Mouse (Mus musculus) urinary bladder, postnatal 36 days (tissue): Measurements from ENCODE around the gene Hoxd8.

Source experiments
- DNase-seq, 2 experiments: peaks; one replicate each; pipeline ENCODE4 v3.0.0; 2022; ENCODE audit warnings: low spot score in 2 of 2, mixed read lengths in 1 of 2

Gene Hoxd8

DNA sequence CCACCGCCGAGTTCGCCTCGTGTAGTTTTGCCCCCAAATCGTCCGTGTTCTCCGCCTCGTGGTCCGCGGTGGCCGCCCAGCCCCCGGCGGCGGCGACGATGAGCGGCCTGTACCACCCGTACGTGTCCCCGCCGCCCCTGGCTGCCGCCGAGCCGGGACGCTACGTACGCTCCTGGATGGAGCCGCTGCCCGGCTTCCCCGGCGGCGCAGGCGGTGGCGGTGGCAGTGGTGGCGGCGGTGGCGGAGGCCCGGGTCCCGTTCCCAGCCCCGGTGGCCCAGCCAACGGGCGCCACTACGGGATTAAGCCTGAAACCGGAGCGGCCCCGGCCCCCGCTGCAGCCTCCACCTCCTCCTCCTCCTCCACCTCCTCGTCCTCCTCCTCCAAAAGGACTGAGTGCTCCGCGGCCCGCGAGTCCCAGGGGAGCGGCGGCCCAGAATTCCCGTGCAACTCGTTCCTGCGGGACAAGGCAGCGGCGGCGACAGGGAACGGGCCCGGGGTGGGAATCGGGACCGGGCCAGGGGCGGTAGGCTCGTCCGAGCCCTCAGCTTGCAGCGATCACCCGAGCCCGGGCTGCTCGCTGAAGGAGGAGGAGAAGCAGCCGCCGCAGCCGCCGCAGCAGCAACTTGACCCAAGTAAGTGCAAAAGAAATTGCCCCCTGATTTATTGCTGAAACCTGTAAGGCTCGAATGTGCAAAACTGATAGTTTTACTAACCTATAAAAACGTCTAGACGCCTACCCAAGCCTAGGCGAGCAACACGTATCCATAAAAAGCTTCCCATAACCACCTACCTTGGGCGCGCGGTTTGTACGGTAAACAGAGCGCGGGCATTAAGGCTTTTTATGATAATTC is 6.0 kb upstream of the Hoxd8 start:
- DNase-seq, result peak in 1 of 2 experiments; percentile 46

GRCm38 (mm10) chr2:74699053-74699430 is 5.4 kb upstream of the Hoxd8 start:
- DNase-seq, result no peak

DNA sequence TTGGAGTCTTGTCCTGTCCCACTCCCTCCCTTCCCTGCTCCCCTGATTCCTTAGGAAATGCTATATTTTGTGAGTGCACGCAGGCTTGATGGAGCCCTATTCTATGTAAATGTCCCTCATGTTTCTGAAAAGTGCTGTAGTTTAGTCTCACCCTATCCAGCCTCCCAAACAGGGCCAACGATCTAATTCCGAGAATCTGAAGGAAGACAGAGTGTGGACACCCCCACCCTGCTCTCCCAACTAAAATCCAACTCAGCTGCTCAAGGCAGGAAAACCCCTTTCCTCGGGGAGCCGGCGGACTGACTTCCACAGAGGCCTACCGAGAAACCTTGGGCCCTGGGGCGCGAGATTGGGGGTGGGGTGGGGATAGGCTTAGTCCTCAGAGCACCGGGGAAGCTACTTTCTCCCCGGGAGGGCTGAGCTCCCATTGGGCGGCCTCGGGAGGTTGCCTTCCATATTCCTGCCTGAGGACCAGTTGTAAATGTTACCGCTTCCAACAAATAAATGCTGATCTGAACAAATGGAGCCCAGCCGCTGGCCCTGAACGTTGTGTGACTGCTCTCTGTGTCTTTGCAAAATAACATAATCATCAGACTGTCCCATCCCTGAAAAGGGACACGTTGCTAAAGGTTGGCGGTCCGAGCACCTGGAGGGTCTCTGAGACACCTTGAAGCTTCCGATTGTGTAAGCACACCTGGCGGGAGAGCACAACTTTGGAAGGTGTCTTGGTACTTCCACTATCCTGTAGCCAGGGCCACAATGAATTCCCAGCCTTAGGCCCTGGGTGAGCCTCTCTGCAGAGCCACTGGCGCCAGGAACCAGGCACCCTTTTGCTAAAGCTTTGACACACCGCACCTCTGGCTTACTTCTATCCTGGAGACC is 4.5 kb upstream of the Hoxd8 start:
- no peak for DNase-seq

GRCm38 (mm10) chr2:74700546-74701112 is 3.8 kb upstream of the Hoxd8 start:
- no peak for DNase-seq

DNA sequence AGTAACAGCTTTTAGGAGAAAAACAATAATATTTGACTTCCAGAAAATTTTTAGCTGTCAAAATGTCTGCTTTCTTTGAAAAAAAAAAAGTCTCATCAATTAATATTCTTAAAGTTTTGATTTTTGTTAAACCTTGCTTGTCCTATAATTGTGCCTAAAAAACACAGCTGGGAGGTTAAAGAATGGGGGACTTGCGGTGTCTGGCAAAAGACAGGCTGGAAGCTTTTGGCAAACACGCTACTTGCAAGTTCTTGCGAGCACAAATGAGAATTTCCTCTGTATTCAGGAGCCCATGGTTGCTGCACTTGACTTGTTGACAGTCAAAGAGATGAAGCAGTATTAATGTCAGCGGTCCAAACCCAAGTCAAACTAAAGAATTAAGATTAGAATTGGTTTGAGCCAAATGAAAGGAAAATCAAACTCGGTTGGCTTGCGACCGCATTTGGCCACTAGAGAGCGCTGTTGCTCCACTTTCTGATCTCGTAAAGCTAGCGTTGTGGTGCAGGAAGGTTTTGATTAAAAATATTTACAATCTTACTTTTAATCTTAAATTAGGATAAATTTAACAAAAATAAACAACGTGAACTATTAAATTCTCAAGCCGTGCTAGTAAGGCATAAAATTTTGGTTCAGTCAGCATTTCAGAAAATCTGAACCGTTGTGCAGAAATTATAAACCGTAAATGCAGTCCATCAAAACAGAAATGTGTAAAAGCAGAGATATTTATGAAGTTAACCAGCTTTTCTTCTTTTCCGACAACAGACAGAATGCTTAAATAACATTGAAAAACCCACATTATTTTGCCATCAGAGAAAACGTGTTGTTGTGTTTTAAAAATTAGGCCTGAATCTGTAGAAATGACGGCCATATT is 2.2 kb upstream of the Hoxd8 start:
- DNase-seq, result peak; percentile 74 to 83

GRCm38 (mm10) chr2:74702820-74703219 is 1.6 kb upstream of the Hoxd8 start:
- DNase-seq, result no peak

DNA sequence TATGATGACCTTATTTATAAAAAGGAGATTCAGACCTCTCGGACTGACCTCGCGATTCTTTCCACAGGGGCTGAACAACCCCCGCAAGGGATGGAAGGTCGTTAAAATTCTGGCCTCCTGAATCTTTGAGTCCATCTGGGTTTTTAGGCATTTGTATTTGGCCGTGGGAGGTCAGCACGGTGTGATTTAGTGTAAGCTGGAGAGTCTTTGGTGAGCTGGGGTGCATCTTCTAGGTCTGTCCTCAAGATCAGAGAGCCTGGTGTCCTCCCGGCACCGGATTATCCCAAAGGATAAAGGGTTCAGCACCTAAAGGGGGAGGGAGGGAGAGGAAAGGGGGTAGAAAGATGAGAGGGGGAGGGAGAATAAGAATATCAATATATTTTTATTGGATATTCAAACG is 1.1 kb upstream of the Hoxd8 start:
- DNase-seq, result no peak

DNA sequence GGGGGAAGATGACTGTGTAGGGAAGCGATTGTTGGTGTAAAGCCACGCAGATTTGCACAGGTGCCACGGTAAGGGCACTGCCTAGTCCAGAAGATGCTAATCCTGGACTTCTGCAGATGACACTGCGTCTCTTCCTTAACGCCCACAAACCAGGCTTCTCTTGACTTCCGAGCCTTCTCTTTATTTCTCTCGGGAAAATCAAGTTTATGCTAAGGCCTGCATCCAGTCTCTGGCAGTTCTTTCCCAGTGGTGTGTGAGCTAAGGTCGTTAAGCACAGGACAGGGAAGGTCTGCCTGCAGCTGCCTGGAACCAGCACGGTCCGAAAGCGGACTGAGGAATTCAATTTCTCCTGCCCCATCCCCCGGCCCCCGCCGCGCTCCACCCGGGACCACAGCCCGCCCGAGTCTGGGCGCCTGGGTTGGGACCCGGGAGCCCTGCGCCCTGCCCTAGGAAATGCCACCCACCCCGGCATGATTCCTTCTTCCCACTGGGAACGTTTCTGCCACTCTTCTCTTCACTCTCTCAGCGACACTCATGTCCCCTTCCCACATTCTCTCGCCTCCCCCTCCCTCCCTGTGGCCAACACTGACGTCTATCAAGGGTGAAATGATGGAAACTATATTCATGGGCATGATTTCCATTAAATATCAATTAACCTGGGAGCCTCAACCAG is 559 bp upstream of the Hoxd8 start:
- DNase-seq, result no peak

DNA sequence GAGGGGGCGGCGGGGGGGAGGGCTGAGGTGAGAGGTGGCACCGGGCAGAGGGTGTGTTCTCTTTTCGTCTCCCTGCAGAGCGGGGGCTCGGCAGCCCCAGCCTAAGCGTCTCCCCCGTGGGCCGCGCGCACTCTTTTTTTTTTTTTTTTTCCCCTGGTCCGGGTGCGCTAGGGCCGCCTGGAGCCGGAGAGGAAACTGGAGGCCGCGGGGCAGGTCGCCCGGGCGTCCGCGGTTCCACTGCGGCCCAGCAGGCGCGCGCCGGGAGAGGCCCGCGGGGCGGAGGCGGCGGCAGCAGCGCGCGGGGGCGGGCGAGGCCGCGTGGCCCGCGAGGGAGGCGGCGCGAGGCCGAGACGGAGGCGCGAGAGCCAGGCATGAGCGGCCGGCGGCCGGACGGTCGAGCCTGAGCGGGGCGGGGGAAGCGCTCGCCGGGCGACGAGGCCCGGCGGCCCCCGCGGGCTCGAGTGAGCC is 618 bp downstream of the Hoxd8 start:
- DNase-seq, result no peak

DNA sequence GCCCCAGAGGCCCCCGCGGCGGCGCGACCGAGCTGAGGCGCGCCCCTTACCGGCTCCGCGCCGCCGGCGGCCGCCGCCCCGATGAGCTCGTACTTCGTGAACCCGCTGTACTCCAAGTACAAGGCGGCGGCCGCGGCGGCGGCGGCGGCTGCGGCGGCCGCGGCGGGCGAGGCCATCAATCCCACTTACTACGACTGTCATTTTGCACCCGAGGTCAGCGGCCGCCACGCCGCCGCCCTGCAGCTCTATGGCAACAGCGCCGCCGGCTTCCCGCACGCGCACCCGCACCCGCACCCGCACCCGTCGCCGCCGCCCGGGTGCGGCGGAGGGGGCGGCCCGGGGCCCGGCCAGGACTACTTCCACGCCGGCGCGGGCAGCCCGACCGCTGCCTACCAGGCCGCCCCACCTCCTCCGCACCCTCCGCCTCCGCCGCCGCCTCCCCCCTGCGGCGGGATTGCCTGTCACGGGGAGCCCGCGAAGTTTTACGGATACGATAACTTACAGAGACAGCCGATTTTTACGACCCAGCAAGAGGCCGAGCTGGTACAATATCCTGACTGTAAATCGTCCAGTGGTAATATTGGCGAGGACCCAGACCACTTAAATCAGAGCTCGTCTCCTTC is 1.2 kb downstream of the Hoxd8 start:
- peak; percentile 67 to 68 for DNase-seq

GRCm38 (mm10) chr2:74706393-74706960 is 2.1 kb downstream of the Hoxd8 start:
- DNase-seq, result no peak

- no peak for DNase-seq
These were observed 3.2 kb downstream of the Hoxd8 start for GRCm38 (mm10) chr2:74707599-74707998.

DNA sequence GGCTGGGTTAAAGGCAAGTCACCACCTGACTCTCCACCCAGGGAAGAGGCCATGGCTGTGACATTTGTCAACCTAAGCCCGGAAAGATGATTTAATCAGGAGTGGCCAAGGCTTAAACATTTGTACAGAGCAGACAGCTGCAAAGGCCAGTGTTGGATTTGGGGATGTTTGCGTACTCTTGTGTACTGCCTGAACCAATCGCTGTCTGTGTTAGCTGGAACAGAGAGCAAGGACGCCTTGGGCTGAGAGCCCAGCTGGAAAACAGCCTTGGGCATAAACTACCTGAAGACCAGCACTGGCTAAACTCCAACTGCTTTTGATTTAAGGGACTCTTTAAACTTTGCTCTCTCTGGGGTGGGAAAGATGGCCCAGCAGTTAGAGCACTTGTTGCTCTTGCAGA is 4.3 kb downstream of the Hoxd8 start:
- DNase-seq, result no peak

- DNase-seq, result no peak
These were observed 5.3 kb downstream of the Hoxd8 start for GRCm38 (mm10) chr2:74709465-74710419.

DNA sequence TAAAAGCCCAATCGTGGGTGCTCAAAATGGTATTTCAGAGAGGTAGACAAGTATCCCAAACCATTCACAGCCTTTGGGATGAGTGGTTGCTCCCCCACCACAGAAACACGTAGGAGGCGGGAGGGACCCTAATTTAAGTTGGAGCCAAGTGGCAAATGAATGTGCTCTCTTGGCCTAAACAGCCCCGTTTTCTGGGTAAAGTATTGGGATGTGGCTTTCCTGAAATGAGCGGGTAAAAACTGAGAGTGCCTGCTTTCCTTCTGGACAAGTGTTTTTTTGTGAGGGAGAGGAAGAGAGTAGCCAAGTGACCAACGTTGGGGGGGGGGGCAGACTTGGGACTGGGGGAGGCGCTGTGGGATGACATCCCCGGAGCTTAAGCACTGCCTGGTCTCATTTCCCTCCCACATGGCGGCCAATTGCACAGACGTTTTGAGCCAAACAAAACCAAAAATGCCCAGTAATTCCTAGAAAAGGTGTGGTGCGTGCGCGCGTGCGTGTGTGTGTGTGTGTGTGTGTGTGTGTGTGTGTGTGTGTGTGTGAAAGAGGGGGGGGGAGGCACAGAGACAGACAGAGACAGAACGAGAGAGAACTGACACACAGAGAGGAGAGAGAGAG is 6.6 kb downstream of the Hoxd8 start:
- DNase-seq, result no peak

DNA sequence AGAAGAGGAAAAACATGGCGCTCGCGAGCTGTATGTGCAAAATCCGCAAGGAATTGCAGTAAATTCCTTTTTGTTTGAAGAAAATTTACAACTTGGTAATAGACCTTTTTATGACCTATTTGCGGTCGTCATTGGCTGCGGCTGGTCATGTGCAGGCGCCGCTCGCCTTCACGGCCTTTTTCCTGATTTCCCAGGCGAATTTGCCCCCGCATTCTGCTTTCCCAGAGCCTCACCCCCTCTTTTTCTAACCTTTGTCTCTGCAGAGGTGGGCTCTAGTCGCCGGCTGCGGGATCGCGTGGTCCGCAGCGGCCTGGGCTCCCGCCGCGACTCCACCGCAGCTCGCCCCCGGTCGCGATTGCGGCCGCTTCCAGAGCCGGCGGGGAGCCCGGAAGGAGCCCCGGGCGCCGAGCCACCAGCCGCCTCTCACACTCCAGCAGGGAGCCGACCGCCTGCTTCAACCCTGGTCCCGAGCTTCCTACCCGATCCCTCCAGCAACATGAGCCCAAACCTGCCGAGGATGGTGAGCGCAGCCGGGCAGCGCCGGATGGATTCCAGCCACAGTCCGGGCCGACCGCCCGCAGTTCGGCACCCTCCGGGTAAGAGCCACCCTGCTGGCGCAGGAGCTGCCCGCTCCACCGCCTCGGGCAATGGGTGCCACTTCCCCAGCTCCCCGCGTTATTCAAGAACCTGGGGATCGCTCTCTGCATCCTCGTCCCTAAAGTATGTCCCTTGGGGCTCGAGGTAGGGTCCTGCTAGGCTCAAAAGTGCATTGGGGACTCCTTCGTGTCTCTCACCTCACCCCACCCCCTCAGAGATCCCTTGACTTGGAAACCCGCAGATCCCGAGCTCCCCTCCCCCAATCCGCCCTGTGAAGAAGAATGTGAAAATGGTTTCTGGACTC is 7.6 kb downstream of the Hoxd8 start, which contains the start of the genes Hoxd3 and Hoxd4:
Hoxd3 (plus strand) TSS at position 207 of the 901 bp plus-strand sequence.
Hoxd4 (plus strand) TSS at position 209 of the 901 bp plus-strand sequence.
- peak; percentile 61 to 72 for DNase-seq
